Mouse (Mus musculus) stomach, postnatal 0 days (tissue): Measurements from ENCODE around the gene Xaf1.

Source experiments
- CTCF ChIP-seq: IDR thresholded peaks from 2 replicates; pipeline ENCODE4 v1.5.1; 2016; ENCODE audit warnings: antibody characterized with exemption, low read depth, mild to moderate bottlenecking, moderate library complexity
- EP300 ChIP-seq: optimal IDR thresholded peaks from 2 replicates; pipeline ENCODE3; 2016; ENCODE audit warnings: antibody characterized with exemption

DNA sequence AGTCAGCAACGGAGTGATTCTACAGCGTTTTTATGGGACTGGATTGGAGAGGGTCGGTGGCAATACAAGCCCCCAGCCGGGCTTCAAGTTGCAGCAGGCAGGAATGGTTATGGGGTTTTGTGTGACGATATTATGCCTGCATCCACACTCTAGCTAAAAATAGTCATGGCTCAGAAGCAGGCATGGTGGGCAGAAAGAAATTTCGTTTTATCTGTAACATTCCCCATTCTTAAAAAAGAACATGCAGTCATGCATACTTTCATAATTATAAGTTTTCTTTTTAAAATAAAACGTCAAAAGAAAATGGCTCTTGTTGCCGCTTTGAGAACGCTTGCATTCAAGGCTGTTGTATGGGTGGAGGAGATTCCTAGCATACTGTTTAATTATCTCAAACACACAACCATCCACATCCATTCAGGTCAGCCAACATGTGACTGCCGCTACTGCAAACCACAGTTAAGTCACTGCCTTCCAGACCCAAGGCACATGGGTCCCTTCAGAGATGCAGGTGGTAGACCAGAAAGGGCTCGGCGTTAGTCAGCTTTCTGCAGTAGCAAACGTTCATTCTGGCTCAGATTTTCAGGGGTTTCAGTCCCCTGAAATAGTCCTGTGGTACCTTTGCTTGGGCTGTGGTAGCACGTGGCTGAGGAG, 16.8 kb upstream of the Xaf1 start:
- TF ChIP-seq CTCF: no peak
- TF ChIP-seq EP300: no peak
